Mouse (Mus musculus): Measurements from ENCODE around the gene Rad50. TPM values are rescaled to one million over a fixed set of nuclear protein-coding genes. Genes with fewer than 3 reads are reported as not detected.
A peak's percentile ranks its signal among the peaks of the same experiment; 100 is the strongest.

Rad50 gene
- 10 to 100 TPM in 1 of 2 experiments, 1 to 10 TPM in 1; 8.3 to 12.0 TPM for total RNA-seq (2021)
- long read RNA-seq, experiment 1, full-length matches to known transcripts = 1 of 4 reads
- long read RNA-seq, experiment 1, partial matches to known transcripts = 1 of 4 reads
- long read RNA-seq, experiment 1, other reads (novel, unspliced or antisense) = 2 of 4 reads
- long read RNA-seq, experiment 2, full-length matches to known transcripts = 2 of 23 reads
- long read RNA-seq, experiment 2, partial matches to known transcripts = 17 of 23 reads
- long read RNA-seq, experiment 2, other reads (novel, unspliced or antisense) = 4 of 23 reads

- peak; percentile 90 to 92 for DNase-seq (ENCODE audit: low spot score in 2 of 2)
Measured at GRCm38 (mm10) chr11:53706934-53707717, at the start of gene Rad50. Gene Rad50, minus strand, starts transcription at chr11:53707319.

DNA sequence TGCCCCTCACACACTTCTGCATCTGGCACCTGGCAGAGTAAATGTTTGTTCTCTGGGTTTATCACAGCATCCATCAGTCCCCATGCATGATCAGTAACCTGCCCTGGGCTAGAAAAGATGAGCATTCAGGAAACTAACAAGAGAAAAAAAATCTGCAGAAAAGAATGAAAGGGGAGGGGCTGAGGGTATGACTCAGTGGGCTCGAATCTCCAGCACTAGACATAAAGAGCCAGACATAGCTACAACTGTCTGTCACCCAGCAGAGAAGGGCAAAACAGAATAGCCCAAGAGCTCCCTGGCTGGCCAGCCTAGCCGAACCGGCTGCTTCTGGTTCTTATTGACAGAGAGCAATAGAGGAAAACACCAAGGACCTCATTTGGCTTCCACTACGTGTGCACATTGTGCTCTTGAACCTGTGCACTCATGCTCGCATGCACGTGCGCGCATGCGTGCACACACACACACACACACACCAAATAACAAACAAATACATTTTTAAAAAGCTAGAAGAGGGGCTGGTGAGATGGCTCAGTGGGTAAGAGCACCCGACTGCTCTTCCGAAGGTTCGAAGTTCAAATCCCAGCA, 48.0 kb upstream of the Rad50 start:
- DNase-seq (ENCODE audit: low spot score in 2 of 2) = no peak

DNA sequence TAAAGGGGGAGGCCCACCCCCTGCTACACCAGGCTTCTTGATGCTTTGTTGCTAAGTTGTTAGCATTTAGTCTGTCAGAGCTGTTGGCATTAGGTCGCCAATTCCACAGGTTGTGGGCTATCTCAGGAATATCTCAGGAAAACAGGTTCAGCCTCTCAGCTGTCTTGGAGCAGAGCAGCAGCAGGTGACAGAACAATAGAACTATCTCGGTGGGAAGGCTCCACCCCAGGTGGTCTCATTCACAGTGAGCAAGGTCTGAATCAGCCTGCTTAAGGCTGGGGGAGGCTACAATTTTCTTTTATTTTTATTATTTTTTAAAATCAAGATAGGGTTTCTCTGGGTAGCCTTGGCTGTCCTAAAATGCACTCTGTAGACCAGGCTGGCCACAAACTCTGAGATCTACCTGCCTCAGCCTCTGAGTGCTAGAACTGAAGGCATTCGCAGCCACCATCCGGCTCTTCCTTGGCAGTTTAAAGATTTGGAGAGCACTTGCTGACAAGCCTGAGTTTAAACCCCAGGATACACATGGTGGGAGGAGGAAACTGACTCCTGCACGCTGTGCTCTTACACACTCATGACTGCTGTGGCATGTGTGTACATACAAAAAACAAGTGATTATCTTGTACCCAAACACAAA, 42.7 kb upstream of the Rad50 start:
- DNase-seq (ENCODE audit: low spot score in 2 of 2) = no peak

- no peak for DNase-seq (ENCODE audit: low spot score in 2 of 2)
Measured at GRCm38 (mm10) chr11:53749306-53749705, 42.2 kb upstream of the Rad50 start.

DNA sequence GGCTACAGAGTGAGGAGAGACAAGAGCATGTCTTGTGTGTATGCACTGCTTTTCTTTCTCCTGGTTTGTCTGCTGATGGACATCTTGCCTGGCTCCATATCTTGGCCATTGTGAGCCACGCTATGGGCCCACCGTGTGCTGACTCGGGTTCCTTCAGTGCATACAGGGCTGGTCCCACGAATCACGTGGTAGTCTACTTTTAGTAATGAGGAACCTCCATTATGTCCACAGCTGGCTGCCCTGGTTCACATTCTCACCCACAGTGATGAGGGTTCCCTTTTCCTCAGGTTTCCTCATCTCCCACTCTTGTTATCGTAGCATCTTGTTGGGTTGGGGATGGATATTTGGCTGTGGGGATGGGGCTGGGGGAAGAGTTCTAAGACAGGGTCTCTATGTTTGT, 41.5 kb upstream of the Rad50 start:
- no peak for DNase-seq (ENCODE audit: low spot score in 2 of 2)

DNA sequence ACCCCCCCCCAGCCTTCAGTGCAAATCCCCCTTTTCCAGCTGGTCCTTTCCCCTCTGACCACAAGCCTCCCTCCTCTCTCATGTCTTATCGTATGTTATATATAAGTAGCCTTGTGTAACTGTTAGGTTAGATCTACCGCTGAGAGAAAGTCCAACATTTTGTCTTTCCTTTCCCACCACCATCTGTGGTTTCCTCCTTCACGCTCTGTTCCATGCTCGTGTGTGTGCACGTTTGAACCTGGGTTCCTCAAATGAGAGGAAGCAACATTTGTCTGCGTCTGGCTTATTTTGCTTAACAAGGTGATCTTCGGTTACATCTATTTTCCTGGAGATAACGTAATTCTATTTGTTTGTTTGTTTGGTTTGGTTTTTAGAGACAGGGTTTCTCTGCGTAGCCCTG, 40.9 kb upstream of the Rad50 start:
- DNase-seq (ENCODE audit: low spot score in 2 of 2) = no peak

DNA sequence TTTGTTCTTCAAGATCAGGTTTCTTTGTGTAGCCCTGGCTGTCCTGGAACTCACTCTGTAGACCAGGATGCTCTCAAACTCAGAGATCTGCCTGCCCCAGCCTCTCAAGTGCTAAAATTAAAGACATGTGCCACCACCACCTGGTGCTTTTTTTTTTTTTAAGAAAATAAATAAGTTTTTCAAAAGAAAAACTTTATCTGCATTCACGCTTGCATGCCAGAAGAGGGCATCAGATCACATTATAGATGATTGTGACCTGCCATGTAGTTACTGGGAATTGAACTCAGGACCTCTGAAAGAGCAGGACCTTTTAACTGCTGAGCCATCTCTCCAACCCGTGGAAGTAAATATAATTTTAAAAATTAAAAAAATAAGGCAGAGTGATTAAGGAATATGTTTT, 38.1 kb upstream of the Rad50 start:
- no peak for DNase-seq (ENCODE audit: low spot score in 2 of 2)

GRCm38 (mm10) chr11:53742353-53742752, 35.2 kb upstream of the Rad50 start:
- DNase-seq (ENCODE audit: low spot score in 2 of 2) = no peak

- DNase-seq (ENCODE audit: low spot score in 2 of 2) = peak; percentile 31 to 45
Measured at GRCm38 (mm10) chr11:53737573-53737946, 30.4 kb upstream of the Rad50 start.

DNA sequence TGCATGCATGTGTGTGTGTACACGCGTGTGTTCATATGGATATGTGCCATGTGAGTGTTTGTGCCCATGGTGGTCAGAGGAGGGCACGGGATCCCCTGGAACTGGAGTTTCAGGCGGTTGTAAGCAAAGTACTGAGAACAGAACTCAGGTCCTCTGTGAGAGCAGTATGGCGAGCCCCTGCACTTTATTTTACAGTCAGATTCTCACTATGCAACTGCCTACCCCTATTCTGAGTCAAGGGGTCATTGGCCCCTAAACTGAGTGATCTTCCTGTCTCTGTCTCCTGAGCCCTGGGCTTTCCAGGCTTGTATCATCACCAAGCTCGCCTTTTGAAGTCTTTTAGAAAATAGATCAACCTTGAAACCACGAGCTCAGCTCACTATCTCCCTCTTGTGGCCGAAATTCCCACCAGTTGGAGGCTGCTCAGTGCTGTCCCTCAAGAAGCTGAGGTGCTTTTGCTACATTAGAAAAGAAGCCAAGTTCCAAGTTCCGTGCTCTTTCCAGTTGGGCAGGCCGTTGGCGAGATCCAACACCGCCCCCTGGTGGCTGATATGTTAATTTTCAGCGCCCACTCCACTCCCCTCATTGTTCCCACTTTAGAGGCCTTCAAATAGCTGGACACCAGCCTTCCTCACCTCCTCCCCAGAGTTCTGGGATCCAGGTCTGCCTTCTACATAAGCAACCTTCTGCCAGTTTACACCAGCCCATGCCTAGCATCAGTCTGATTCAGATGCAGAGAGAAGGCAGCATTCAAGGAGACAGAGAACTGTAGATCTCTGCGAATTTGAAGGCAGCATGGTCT, 29.9 kb upstream of the Rad50 start:
- DNase-seq (ENCODE audit: low spot score in 2 of 2) = peak; percentile 69 to 76

DNA sequence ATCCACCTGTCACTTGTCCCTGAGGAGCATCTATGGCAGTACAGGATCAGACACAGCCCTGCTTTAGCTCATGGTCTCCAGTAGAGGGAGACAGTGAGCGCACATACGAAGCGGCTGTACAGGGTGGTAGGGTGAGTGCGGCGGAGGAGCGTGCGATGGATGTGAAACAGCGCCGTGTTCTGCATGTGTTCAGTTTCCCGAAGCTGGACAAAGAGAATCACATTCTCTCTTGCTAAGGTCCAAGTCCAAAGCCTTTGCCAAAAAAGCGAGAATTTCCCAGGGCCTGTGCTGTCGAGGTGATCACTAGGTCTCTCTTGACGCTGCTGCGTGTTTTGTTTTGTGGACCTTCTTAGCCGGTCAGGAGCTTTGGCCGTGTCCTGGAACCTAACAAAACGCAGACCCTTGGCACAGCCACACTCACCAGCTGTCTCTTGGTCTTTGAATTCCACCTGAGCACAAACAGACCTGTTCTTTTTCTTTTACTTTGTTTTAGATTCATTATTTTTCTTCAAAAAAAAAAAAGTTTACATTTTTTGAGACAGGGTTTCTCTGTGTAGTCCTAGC, 28.6 kb upstream of the Rad50 start:
- peak; percentile 41 to 43 for DNase-seq (ENCODE audit: low spot score in 2 of 2)

DNA sequence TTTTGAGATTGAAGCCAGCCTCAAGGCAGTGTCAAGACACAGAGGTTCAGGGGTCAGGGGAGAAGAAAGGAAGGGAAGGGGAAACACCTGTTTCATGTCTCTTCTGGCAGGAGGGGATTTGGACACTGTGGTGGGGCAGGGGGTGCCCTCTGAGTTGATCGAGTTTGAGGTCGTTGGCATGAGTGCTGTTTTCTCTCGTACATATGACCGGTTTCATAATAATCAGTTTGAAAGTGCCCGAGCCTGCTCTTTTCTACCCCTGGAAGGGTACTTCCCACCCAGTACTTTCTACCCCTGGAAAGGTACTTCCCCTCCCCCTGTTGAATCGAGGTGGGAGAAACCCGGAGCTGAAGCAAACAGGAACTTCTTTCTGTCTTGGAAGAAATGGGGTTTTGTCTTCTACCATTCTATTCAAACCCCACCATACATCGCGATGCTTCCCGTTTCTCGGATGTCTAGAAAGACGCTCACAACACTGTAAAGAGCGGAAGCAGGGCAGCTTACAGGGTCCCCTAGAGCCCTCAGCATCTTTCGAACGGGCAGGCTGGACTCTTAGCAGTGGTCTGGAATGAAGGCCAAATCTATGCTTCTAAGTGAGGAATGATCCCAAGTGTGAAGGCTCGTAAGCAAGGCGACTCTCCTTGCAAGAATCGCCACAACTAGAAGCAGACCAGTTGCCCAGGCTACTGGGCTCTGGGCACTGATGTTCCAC, 28.0 kb upstream of the Rad50 start:
- DNase-seq (ENCODE audit: low spot score in 2 of 2) = no peak

DNA sequence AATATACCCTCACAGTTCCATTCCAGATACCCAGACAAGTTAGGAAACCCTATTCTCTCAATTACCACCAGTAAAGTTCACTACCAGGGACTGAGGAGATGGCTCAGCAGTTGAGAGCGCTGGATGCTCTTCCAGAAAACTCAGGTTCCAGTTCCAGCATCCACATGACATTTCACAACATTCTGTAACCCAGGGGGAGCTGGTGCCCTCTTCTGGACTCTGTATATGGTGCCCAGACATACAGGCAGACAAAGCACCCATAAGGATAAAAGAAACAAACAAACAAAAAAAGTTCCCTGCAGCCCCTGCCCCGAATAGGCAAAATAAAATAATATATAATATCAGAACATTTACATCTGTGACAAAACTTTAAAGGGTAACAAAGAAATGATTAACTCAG, 27.3 kb upstream of the Rad50 start:
- DNase-seq (ENCODE audit: low spot score in 2 of 2) = no peak

- no peak for DNase-seq (ENCODE audit: low spot score in 2 of 2)
Measured at GRCm38 (mm10) chr11:53733824-53734223, 26.7 kb upstream of the Rad50 start.

GRCm38 (mm10) chr11:53732244-53732643, 25.1 kb upstream of the Rad50 start:
- DNase-seq (ENCODE audit: low spot score in 2 of 2) = no peak

GRCm38 (mm10) chr11:53731457-53731856, 24.3 kb upstream of the Rad50 start:
- no peak for DNase-seq (ENCODE audit: low spot score in 2 of 2)

- DNase-seq (ENCODE audit: low spot score in 2 of 2) = no peak
Measured at GRCm38 (mm10) chr11:53720715-53721114, 13.6 kb upstream of the Rad50 start, which contains the start of gene Il5. Gene Il5, plus strand, starts transcription at chr11:53720794.

GRCm38 (mm10) chr11:53719701-53720100, 12.6 kb upstream of the Rad50 start:
- no peak for DNase-seq (ENCODE audit: low spot score in 2 of 2)

- DNase-seq (ENCODE audit: low spot score in 2 of 2) = no peak
Measured at GRCm38 (mm10) chr11:53707718-53708009, 545 bp upstream of the Rad50 start.

Measured in adrenal gland, adult 18-20 months (tissue).